Mouse (Mus musculus): ENCODE measurements around the gene Ppp1cb.

GRCm38 (mm10) chr5:32412186-32412950 is 46.3 kb upstream of the Ppp1cb start:
- TF ChIP-seq POLR2A (IDR thresholded peaks at IDR 0.05; ENCODE audit: borderline replicate concordance, insufficient read depth, low read length): no peak
- no peak for TF ChIP-seq CTCF (IDR thresholded peaks at IDR 0.05; ENCODE audit: borderline replicate concordance, insufficient read depth, low read depth, low read length)
